In genomic region chr11:70509753-70510564, GRCm38 (mm10) we compare ENCODE assay signal across 7 mouse cellular contexts. TPM values are rescaled to one million over a fixed set of nuclear protein-coding genes. Genes with fewer than 3 reads are reported as not detected.
A peak's percentile ranks its signal among the peaks of the same experiment; 100 is the strongest.
DNase-seq lines count a peak whose midpoint lies in the region; ATAC-seq and TF ChIP-seq lines count a peak whose summit lies in the region.

No protein-coding gene starts in this region.

- peak overlapping the region; percentile 43 for H3K4me2 ChIP-seq in embryonic facial prominence, embryonic 12.5 days (replicated peaks)
- H3K4me2 ChIP-seq in hindbrain, embryonic 12.5 days (replicated peaks) = peak overlapping the region; percentile 36
- peak overlapping the region; percentile 29; the same call in 1 of the 2 replicates for H3K4me2 ChIP-seq in midbrain, embryonic 11.5 days

- ATAC-seq in activated CD4-positive, CD25-positive, alpha-beta regulatory T cell, adult 4 months = peak; percentile 70
- no peak for ATAC-seq in embryonic facial prominence, embryonic 12.5 days (ENCODE audit: insufficient number of reproducible peaks, insufficient read depth, low FRiP score, low TSS enrichment)
- ATAC-seq in hindbrain, embryonic 12.5 days (ENCODE audit: low FRiP score) = peak; percentile 54; the same call in 1 of the 2 replicates
- ATAC-seq in midbrain, embryonic 11.5 days (ENCODE audit: low FRiP score) = no peak

- peak overlapping the region; percentile 32; the same call in 1 of the 2 replicates for H3K27ac ChIP-seq in ES-Bruce4 (ENCODE audit: insufficient read depth, low read length)
- no peak overlapping the region for H3K27ac ChIP-seq in embryonic facial prominence, embryonic 12.5 days
- no peak overlapping the region for H3K27ac ChIP-seq in hindbrain, embryonic 12.5 days
- no peak overlapping the region for H3K27ac ChIP-seq in limb, embryonic 10.5 days
- H3K27ac ChIP-seq in midbrain, embryonic 11.5 days (ENCODE audit: low read depth, low read length) = no peak overlapping the region
- no peak overlapping the region for H3K27ac ChIP-seq in spleen, adult 2 months (ENCODE audit: insufficient read depth, low read length)

- no peaks in the 10 kb centered on the region for H3K9me3 ChIP-seq in ES-Bruce4 (replicated peaks; ENCODE audit: control insufficient read depth, insufficient read depth, low read length, poor library complexity, severe bottlenecking)
- H3K9me3 ChIP-seq in embryonic facial prominence, embryonic 12.5 days = no peaks in the 10 kb centered on the region
- no peaks in the 10 kb centered on the region for H3K9me3 ChIP-seq in hindbrain, embryonic 12.5 days (replicated peaks)
- H3K9me3 ChIP-seq in limb, embryonic 10.5 days (replicated peaks) = no peaks in the 10 kb centered on the region
- no peaks in the 10 kb centered on the region for H3K9me3 ChIP-seq in midbrain, embryonic 11.5 days (ENCODE audit: control insufficient read depth, low read length)

- TF ChIP-seq CTCF in ES-Bruce4 (IDR thresholded peaks at IDR 0.05; ENCODE audit: low read depth, low read length) = peak; percentile 85
- TF ChIP-seq CTCF in spleen, adult 2 months (IDR thresholded peaks at IDR 0.05; ENCODE audit: extremely low read depth, insufficient read depth, insufficient read length, insufficient replicate concordance) = peak; percentile 74; the same call in 1 of the 2 replicates

- peak; percentile 62 for DNase-seq in limb, embryonic 10.5 days (ENCODE audit: low spot score)
- DNase-seq in midbrain, embryonic 11.5 days (ENCODE audit: low spot score, missing footprints) = peak; percentile 91
- DNase-seq in spleen, adult 2 months (ENCODE audit: low read depth in 1 of 2, low spot score in 2 of 2) = peak; percentile 52 to 57

- no peaks in the 10 kb centered on the region for H3K36me3 ChIP-seq in ES-Bruce4 (ENCODE audit: control insufficient read depth, insufficient read depth, low read length, poor library complexity, severe bottlenecking)
- no peaks in the 10 kb centered on the region for H3K36me3 ChIP-seq in embryonic facial prominence, embryonic 12.5 days
- H3K36me3 ChIP-seq in hindbrain, embryonic 12.5 days = no peaks in the 10 kb centered on the region
- H3K36me3 ChIP-seq in limb, embryonic 10.5 days = no peaks in the 10 kb centered on the region
- H3K36me3 ChIP-seq in midbrain, embryonic 11.5 days (ENCODE audit: control insufficient read depth, insufficient read depth, low read length) = no peaks in the 10 kb centered on the region
- no peaks in the 10 kb centered on the region for H3K36me3 ChIP-seq in spleen, adult 2 months (ENCODE audit: control insufficient read depth, insufficient read depth, low read length)

- WGBS in embryonic facial prominence, embryonic 12.5 days = 8% methylated on average over 19 of the region's 19 CpGs
- 10% methylated on average over 19 of the region's 19 CpGs for WGBS in hindbrain, embryonic 12.5 days
- 12% methylated on average over 19 of the region's 19 CpGs for WGBS in limb, embryonic 10.5 days
- 8% methylated on average over 19 of the region's 19 CpGs for WGBS in midbrain, embryonic 11.5 days
- 15% methylated on average over 19 of the region's 19 CpGs for WGBS in spleen, adult 2 months

- TF ChIP-seq EP300 in ES-Bruce4 (IDR thresholded peaks at IDR 0.05; ENCODE audit: insufficient read depth, low read depth, low read length) = no peak

- no peak for TF ChIP-seq POLR2A in ES-Bruce4 (IDR thresholded peaks at IDR 0.05; ENCODE audit: insufficient read depth, low read length)
- no peak for TF ChIP-seq POLR2A in spleen, adult 2 months (IDR thresholded peaks at IDR 0.05; ENCODE audit: low read depth, low read length)

- H3K9ac ChIP-seq in ES-Bruce4 (ENCODE audit: low read depth, poor library complexity, severe bottlenecking) = peak overlapping the region; percentile 36
- no peak overlapping the region for H3K9ac ChIP-seq in embryonic facial prominence, embryonic 12.5 days
- H3K9ac ChIP-seq in hindbrain, embryonic 12.5 days = no peak overlapping the region
- H3K9ac ChIP-seq in midbrain, embryonic 11.5 days (ENCODE audit: low read length) = no peak overlapping the region

- no peaks in the 10 kb centered on the region for H3K27me3 ChIP-seq in ES-Bruce4 (ENCODE audit: control insufficient read depth, insufficient read depth, low read length, poor library complexity, severe bottlenecking)
- peaks cover 5% of the 10 kb centered on the region for H3K27me3 ChIP-seq in embryonic facial prominence, embryonic 12.5 days
- H3K27me3 ChIP-seq in hindbrain, embryonic 12.5 days = 0 out of 2 replicates have a peak, but pooled peaks cover 20% of the 10 kb centered on the region
- peaks cover 32% of the 10 kb centered on the region for H3K27me3 ChIP-seq in limb, embryonic 10.5 days (ENCODE audit: low read depth, poor library complexity, severe bottlenecking)
- H3K27me3 ChIP-seq in midbrain, embryonic 11.5 days (ENCODE audit: control insufficient read depth, insufficient read depth, low read length) = no peaks in the 10 kb centered on the region
- H3K27me3 ChIP-seq in spleen, adult 2 months (ENCODE audit: control insufficient read depth, insufficient read depth, low read length) = no peaks in the 10 kb centered on the region

- peak overlapping the region; percentile 39 for H3K4me3 ChIP-seq in ES-Bruce4 (ENCODE audit: low read depth, low read length)
- 0 out of 2 replicates have a peak overlapping the region, but pooled peaks have one; percentile 9 for H3K4me3 ChIP-seq in embryonic facial prominence, embryonic 12.5 days
- no peak overlapping the region for H3K4me3 ChIP-seq in hindbrain, embryonic 12.5 days
- peak overlapping the region; percentile 19 for H3K4me3 ChIP-seq in limb, embryonic 10.5 days
- no peak overlapping the region for H3K4me3 ChIP-seq in midbrain, embryonic 11.5 days (ENCODE audit: low read depth, low read length)
- no peak overlapping the region for H3K4me3 ChIP-seq in spleen, adult 2 months (ENCODE audit: extremely low read depth, insufficient read depth, insufficient read length)

- peaks cover 5% of the 10 kb centered on the region for H3K4me1 ChIP-seq in ES-Bruce4 (ENCODE audit: control insufficient read depth, insufficient read depth, low read length)
- H3K4me1 ChIP-seq in embryonic facial prominence, embryonic 12.5 days = peaks cover 3% of the 10 kb centered on the region; the same call in 1 of the 2 replicates
- H3K4me1 ChIP-seq in hindbrain, embryonic 12.5 days = peaks cover 8% of the 10 kb centered on the region
- peaks cover 17% of the 10 kb centered on the region for H3K4me1 ChIP-seq in limb, embryonic 10.5 days
- peaks cover 5% of the 10 kb centered on the region; the same call in 1 of the 2 replicates for H3K4me1 ChIP-seq in midbrain, embryonic 11.5 days (ENCODE audit: control insufficient read depth, insufficient read depth, low read length)
- H3K4me1 ChIP-seq in spleen, adult 2 months (ENCODE audit: control insufficient read depth, insufficient read depth, insufficient read length) = no peaks in the 10 kb centered on the region

RNA-seq across cellular contexts. Expression of gene Vmo1, which starts 4.5 kb away (rescaled TPM):
- not detected in 2 replicates for polyA plus RNA-seq in ES-Bruce4 (2011; ENCODE audit: insufficient read depth, insufficient read length, low read depth, missing spikeins)
- polyA plus RNA-seq in activated CD4-positive, CD25-positive, alpha-beta regulatory T cell, adult 4 months (2017; shearing (Covaris generic)) = not detected
- 0.26 and 0.48 TPM in 2 replicates for polyA plus RNA-seq in embryonic facial prominence, embryonic 12.5 days (2016; fragmentation: Nextera tagmentation; extraction: Ambion mirVana)
- 0.34 TPM in 1 of 2 replicates, not detected in the other for polyA plus RNA-seq in hindbrain, embryonic 12.5 days (2016; fragmentation: Nextera tagmentation; extraction: Ambion mirVana)
- 0.30 TPM in 1 of 2 replicates, not detected in the other for polyA plus RNA-seq in limb, embryonic 10.5 days (2016; fragmentation: Nextera tagmentation; extraction: Ambion mirVana)
- polyA plus RNA-seq in midbrain, embryonic 11.5 days (2014; fragmentation: Nextera tagmentation; extraction: Ambion mirVana) = 0.42 TPM in 1 of 2 replicates, not detected in the other
- 0.25 and 0.32 TPM in 2 replicates for polyA plus RNA-seq in spleen, adult 2 months (2012; rRNA removed)

RNA-seq across cellular contexts. Expression of gene Tm4sf5, which starts 4.9 kb away (rescaled TPM):
- 1.8 and 3.5 TPM in 2 replicates for polyA plus RNA-seq in ES-Bruce4 (2011; ENCODE audit: insufficient read depth, insufficient read length, low read depth, missing spikeins)
- polyA plus RNA-seq in activated CD4-positive, CD25-positive, alpha-beta regulatory T cell, adult 4 months (2017; shearing (Covaris generic)) = 1 to 10 TPM; 1.5 to 3.7 TPM
- polyA plus RNA-seq in embryonic facial prominence, embryonic 12.5 days (2016; fragmentation: Nextera tagmentation; extraction: Ambion mirVana) = 0.32 TPM in 1 of 2 replicates, not detected in the other
- polyA plus RNA-seq in hindbrain, embryonic 12.5 days (2016; fragmentation: Nextera tagmentation; extraction: Ambion mirVana) = 0.36 TPM in 1 of 2 replicates, not detected in the other
- polyA plus RNA-seq in limb, embryonic 10.5 days (2016; fragmentation: Nextera tagmentation; extraction: Ambion mirVana) = 0.98 and 1.2 TPM in 2 replicates
- polyA plus RNA-seq in midbrain, embryonic 11.5 days (2014; fragmentation: Nextera tagmentation; extraction: Ambion mirVana) = not detected in 2 replicates
- polyA plus RNA-seq in spleen, adult 2 months (2012; rRNA removed) = 0.77 and 1.3 TPM in 2 replicates

RNA-seq across cellular contexts. Expression of gene Gltpd2, which starts 9.0 kb away (rescaled TPM):
- polyA plus RNA-seq in ES-Bruce4 (2011; ENCODE audit: insufficient read depth, insufficient read length, low read depth, missing spikeins) = not detected in 2 replicates
- polyA plus RNA-seq in activated CD4-positive, CD25-positive, alpha-beta regulatory T cell, adult 4 months (2017; shearing (Covaris generic)) = not detected
- 0.50 and 0.77 TPM in 2 replicates for polyA plus RNA-seq in embryonic facial prominence, embryonic 12.5 days (2016; fragmentation: Nextera tagmentation; extraction: Ambion mirVana)
- polyA plus RNA-seq in hindbrain, embryonic 12.5 days (2016; fragmentation: Nextera tagmentation; extraction: Ambion mirVana) = 0.36 TPM in 1 of 2 replicates, not detected in the other
- 0.16 and 0.19 TPM in 2 replicates for polyA plus RNA-seq in limb, embryonic 10.5 days (2016; fragmentation: Nextera tagmentation; extraction: Ambion mirVana)
- 0.18 and 0.22 TPM in 2 replicates for polyA plus RNA-seq in midbrain, embryonic 11.5 days (2014; fragmentation: Nextera tagmentation; extraction: Ambion mirVana)
- 0.18 TPM in 1 of 2 replicates, not detected in the other for polyA plus RNA-seq in spleen, adult 2 months (2012; rRNA removed)

RNA-seq across cellular contexts. Expression of gene Psmb6, which starts 15.2 kb away (rescaled TPM):
- 244 and 250 TPM in 2 replicates for polyA plus RNA-seq in ES-Bruce4 (2011; ENCODE audit: insufficient read depth, insufficient read length, low read depth, missing spikeins)
- 100 to 1,000 TPM; 353 to 460 TPM for polyA plus RNA-seq in activated CD4-positive, CD25-positive, alpha-beta regulatory T cell, adult 4 months (2017; shearing (Covaris generic))
- polyA plus RNA-seq in embryonic facial prominence, embryonic 12.5 days (2016; fragmentation: Nextera tagmentation; extraction: Ambion mirVana) = 784 and 848 TPM in 2 replicates
- polyA plus RNA-seq in hindbrain, embryonic 12.5 days (2016; fragmentation: Nextera tagmentation; extraction: Ambion mirVana) = 679 and 744 TPM in 2 replicates
- 1,140 and 1,215 TPM in 2 replicates for polyA plus RNA-seq in limb, embryonic 10.5 days (2016; fragmentation: Nextera tagmentation; extraction: Ambion mirVana)
- polyA plus RNA-seq in midbrain, embryonic 11.5 days (2014; fragmentation: Nextera tagmentation; extraction: Ambion mirVana) = 826 and 909 TPM in 2 replicates
- 125 and 155 TPM in 2 replicates for polyA plus RNA-seq in spleen, adult 2 months (2012; rRNA removed)

RNA-seq across cellular contexts. Expression of gene Gm40193, which starts 22.8 kb away (rescaled TPM):
- polyA plus RNA-seq in ES-Bruce4 (2011; ENCODE audit: insufficient read depth, insufficient read length, low read depth, missing spikeins) = not detected in 2 replicates
- polyA plus RNA-seq in activated CD4-positive, CD25-positive, alpha-beta regulatory T cell, adult 4 months (2017; shearing (Covaris generic)) = not detected
- polyA plus RNA-seq in embryonic facial prominence, embryonic 12.5 days (2016; fragmentation: Nextera tagmentation; extraction: Ambion mirVana) = not detected in 2 replicates
- not detected in 2 replicates for polyA plus RNA-seq in hindbrain, embryonic 12.5 days (2016; fragmentation: Nextera tagmentation; extraction: Ambion mirVana)
- not detected in 2 replicates for polyA plus RNA-seq in limb, embryonic 10.5 days (2016; fragmentation: Nextera tagmentation; extraction: Ambion mirVana)
- not detected in 2 replicates for polyA plus RNA-seq in midbrain, embryonic 11.5 days (2014; fragmentation: Nextera tagmentation; extraction: Ambion mirVana)
- not detected in 2 replicates for polyA plus RNA-seq in spleen, adult 2 months (2012; rRNA removed)

Comparison
In these comparisons a context has a peak if more than half of its experiments do, and no peak if none do; other contexts are left out.
1. H3K4me3 ChIP-seq: peak in ES-Bruce4 (single experiment), embryonic facial prominence, embryonic 12.5 days (single experiment) and limb, embryonic 10.5 days (single experiment); none in hindbrain, embryonic 12.5 days (single experiment), midbrain, embryonic 11.5 days (single experiment) and spleen, adult 2 months (single experiment).
2. ATAC-seq: peak in activated CD4-positive, CD25-positive, alpha-beta regulatory T cell, adult 4 months (single experiment) and hindbrain, embryonic 12.5 days (single experiment); none in embryonic facial prominence, embryonic 12.5 days (single experiment) and midbrain, embryonic 11.5 days (single experiment).
3. Peak in every context shown above with its lines, with median percentiles within 50 percentile points of each other: H3K4me2 ChIP-seq and DNase-seq.